Comparison of ENCODE assay signal across 47 mouse cellular contexts in genomic region chr19:12708986-12709385, GRCm38 (mm10). TPM values are rescaled to one million over a fixed set of nuclear protein-coding genes. Genes with fewer than 3 reads are reported as not detected.
"Had no signal": no experiment of that assay in that cellular context is flagged by ENCODE, and none has a peak within 500 bp of the region (broad histone marks: within the 10 kb centered on the region; RNA-seq: fewer than 3 reads in every experiment).

No protein-coding gene starts in this region.

- DNase-seq: heart, postnatal 10 days; heart, postnatal 14 days; heart, postnatal 36 days; heart, postnatal 4 days; kidney, adult 11 months; kidney, adult 8-10 months; kidney, postnatal 10 days; kidney, postnatal 25 days; kidney, postnatal 4 days; layer of hippocampus, adult 9-11 months; layer of hippocampus, postnatal 36 days had no signal

- H3K9ac ChIP-seq: heart, embryonic 12.5 days; heart, embryonic 13.5 days; heart, embryonic 15.5 days; hindbrain, embryonic 12.5 days; hindbrain, embryonic 13.5 days; hindbrain, embryonic 14.5 days; hindbrain, embryonic 15.5 days; intestine, embryonic 15.5 days; kidney, embryonic 15.5 days had no signal

- H3K4me3 ChIP-seq: heart, embryonic 10.5 days; heart, embryonic 12.5 days; heart, embryonic 13.5 days; heart, embryonic 15.5 days; hindbrain, embryonic 10.5 days; hindbrain, embryonic 12.5 days; hindbrain, embryonic 13.5 days; hindbrain, embryonic 15.5 days; intestine, embryonic 15.5 days; kidney, embryonic 15.5 days; layer of hippocampus, adult 2 months; left cerebral cortex, adult 2 months had no signal

- H3K27ac ChIP-seq: heart, embryonic 10.5 days; heart, embryonic 13.5 days; heart, embryonic 15.5 days; hindbrain, embryonic 10.5 days; hindbrain, embryonic 12.5 days; hindbrain, embryonic 13.5 days; hindbrain, embryonic 14.5 days; hindbrain, embryonic 15.5 days; hindbrain, postnatal 0 days; intestine, embryonic 15.5 days; kidney, embryonic 15.5 days; layer of hippocampus, adult 2 months; left cerebral cortex, adult 2 months had no signal

- H3K9me3 ChIP-seq: heart, embryonic 10.5 days; heart, embryonic 12.5 days; heart, embryonic 13.5 days; heart, embryonic 15.5 days; hindbrain, embryonic 10.5 days; hindbrain, embryonic 12.5 days; hindbrain, embryonic 13.5 days; hindbrain, embryonic 15.5 days; intestine, embryonic 15.5 days; kidney, embryonic 15.5 days had no signal

- H3K4me1 ChIP-seq: heart, embryonic 10.5 days; heart, embryonic 12.5 days; heart, embryonic 13.5 days; heart, embryonic 15.5 days; hindbrain, embryonic 10.5 days; hindbrain, embryonic 12.5 days; hindbrain, embryonic 13.5 days; hindbrain, embryonic 15.5 days; intestine, embryonic 15.5 days; kidney, embryonic 15.5 days had no signal

- H3K27me3 ChIP-seq: heart, embryonic 12.5 days; heart, embryonic 13.5 days; heart, embryonic 15.5 days; hindbrain, embryonic 12.5 days; hindbrain, embryonic 13.5 days; hindbrain, embryonic 15.5 days; intestine, embryonic 15.5 days; kidney, embryonic 15.5 days had no signal

- ATAC-seq: hindbrain, embryonic 16.5 days; hindbrain, postnatal 0 days; inflammation-experienced regulatory T-cells, adult 6 months; intestine, embryonic 15.5 days; intestine, embryonic 16.5 days; intestine, postnatal 0 days had no signal

- H3K4me2 ChIP-seq: heart, embryonic 11.5 days; heart, embryonic 12.5 days; heart, embryonic 13.5 days; heart, embryonic 15.5 days; hindbrain, embryonic 12.5 days; hindbrain, embryonic 13.5 days; hindbrain, embryonic 14.5 days; hindbrain, embryonic 15.5 days; intestine, embryonic 15.5 days; kidney, embryonic 15.5 days had no signal

- H3K36me3 ChIP-seq: heart, embryonic 10.5 days; heart, embryonic 12.5 days; heart, embryonic 13.5 days; heart, embryonic 15.5 days; hindbrain, embryonic 10.5 days; hindbrain, embryonic 12.5 days; hindbrain, embryonic 13.5 days; hindbrain, embryonic 15.5 days; intestine, embryonic 15.5 days; kidney, embryonic 15.5 days had no signal

RNA-seq across cellular contexts. Expression of gene Keg1, which starts 13.4 kb away (rescaled TPM):
- total RNA-seq: heart, postnatal 10 days; heart, postnatal 14 days; heart, postnatal 25 days; heart, postnatal 36 days; heart, postnatal 4 days; hematopoietic stem cell, adult 5-6 weeks; hindbrain, postnatal 0 days; layer of hippocampus, adult 18-20 months; layer of hippocampus, adult 2 months; layer of hippocampus, adult 8-10 months; layer of hippocampus, postnatal 10 days; layer of hippocampus, postnatal 14 days; layer of hippocampus, postnatal 25 days; layer of hippocampus, postnatal 36 days; left cerebral cortex, adult 18-20 months; left cerebral cortex, adult 2 months; left cerebral cortex, adult 8-10 months had no signal
- polyA plus RNA-seq: heart, embryonic 10.5 days; heart, embryonic 11.5 days; heart, embryonic 12.5 days; heart, embryonic 13.5 days; heart, embryonic 14.5 days; heart, embryonic 15.5 days; heart, embryonic 16.5 days; heart, postnatal 0 days; hindbrain, embryonic 10.5 days; hindbrain, embryonic 11.5 days; hindbrain, embryonic 12.5 days; hindbrain, embryonic 13.5 days; hindbrain, embryonic 14.5 days; hindbrain, embryonic 15.5 days; hindbrain, embryonic 16.5 days; hindbrain, postnatal 0 days; inflammation-experienced regulatory T-cells, adult 6 months; large intestine, adult 2 months had no signal

RNA-seq across cellular contexts. Expression of gene Olfr1443, which starts 31.1 kb away (rescaled TPM):
- total RNA-seq: heart, postnatal 10 days; heart, postnatal 14 days; heart, postnatal 25 days; heart, postnatal 36 days; heart, postnatal 4 days; hematopoietic stem cell, adult 5-6 weeks; hindbrain, postnatal 0 days; layer of hippocampus, adult 18-20 months; layer of hippocampus, adult 2 months; layer of hippocampus, adult 8-10 months; layer of hippocampus, postnatal 10 days; layer of hippocampus, postnatal 14 days; layer of hippocampus, postnatal 25 days; layer of hippocampus, postnatal 36 days; left cerebral cortex, adult 18-20 months; left cerebral cortex, adult 2 months; left cerebral cortex, adult 8-10 months had no signal
- polyA plus RNA-seq: heart, embryonic 10.5 days; heart, embryonic 11.5 days; heart, embryonic 12.5 days; heart, embryonic 13.5 days; heart, embryonic 14.5 days; heart, embryonic 15.5 days; heart, embryonic 16.5 days; heart, postnatal 0 days; hindbrain, embryonic 10.5 days; hindbrain, embryonic 11.5 days; hindbrain, embryonic 12.5 days; hindbrain, embryonic 13.5 days; hindbrain, embryonic 14.5 days; hindbrain, embryonic 15.5 days; hindbrain, embryonic 16.5 days; hindbrain, postnatal 0 days; inflammation-experienced regulatory T-cells, adult 6 months; intestine, embryonic 14.5 days; intestine, embryonic 15.5 days; intestine, embryonic 16.5 days; intestine, postnatal 0 days; kidney, embryonic 14.5 days; kidney, embryonic 15.5 days; kidney, embryonic 16.5 days; large intestine, adult 2 months had no signal

RNA-seq across cellular contexts. Expression of gene Olfr1442, which starts 38.7 kb away (rescaled TPM):
- total RNA-seq: heart, postnatal 10 days; heart, postnatal 14 days; heart, postnatal 25 days; heart, postnatal 36 days; heart, postnatal 4 days; hematopoietic stem cell, adult 5-6 weeks; hindbrain, postnatal 0 days; layer of hippocampus, adult 18-20 months; layer of hippocampus, adult 2 months; layer of hippocampus, adult 8-10 months; layer of hippocampus, postnatal 10 days; layer of hippocampus, postnatal 14 days; layer of hippocampus, postnatal 25 days; layer of hippocampus, postnatal 36 days; left cerebral cortex, adult 18-20 months; left cerebral cortex, adult 2 months; left cerebral cortex, adult 8-10 months had no signal
- polyA plus RNA-seq: heart, embryonic 10.5 days; heart, embryonic 11.5 days; heart, embryonic 12.5 days; heart, embryonic 13.5 days; heart, embryonic 14.5 days; heart, embryonic 15.5 days; heart, embryonic 16.5 days; heart, postnatal 0 days; hindbrain, embryonic 10.5 days; hindbrain, embryonic 11.5 days; hindbrain, embryonic 12.5 days; hindbrain, embryonic 13.5 days; hindbrain, embryonic 14.5 days; hindbrain, embryonic 15.5 days; hindbrain, embryonic 16.5 days; hindbrain, postnatal 0 days; inflammation-experienced regulatory T-cells, adult 6 months; intestine, embryonic 14.5 days; intestine, embryonic 15.5 days; intestine, embryonic 16.5 days; intestine, postnatal 0 days; kidney, embryonic 14.5 days; kidney, embryonic 15.5 days; large intestine, adult 2 months had no signal

RNA-seq across cellular contexts. Expression of gene Cntf, which starts 56.4 kb away (rescaled TPM):
- polyA plus RNA-seq: intestine, embryonic 14.5 days had no signal
